Mouse (Mus musculus): ENCODE measurements around the gene Cfap46. TPM values are rescaled to one million over a fixed set of nuclear protein-coding genes. Genes with fewer than 3 reads are reported as not detected.
"Not testable (repeated sequence)": the region's sequence is repeated elsewhere in the genome, so short reads cannot be mapped to it uniquely, and the experiment has no call there.

The Cfap46 gene
- polyA plus RNA-seq, 1 experiment from 2014 or later = 0.61 TPM

- H3K27ac ChIP-seq (ENCODE audit: low read length) = no peak overlapping the region
- no peaks in the 10 kb centered on the region for H3K9me3 ChIP-seq (ENCODE audit: control insufficient read depth, low read depth, low read length)
- 0 out of 2 replicates have a peak, but pooled peaks cover 4% of the 10 kb centered on the region for H3K4me1 ChIP-seq (ENCODE audit: control insufficient read depth, insufficient read depth, low read length)
- no peak overlapping the region for H3K4me3 ChIP-seq (ENCODE audit: low read depth, low read length)
- no peak overlapping the region for H3K9ac ChIP-seq (replicated peaks; ENCODE audit: low read depth, low read length)
- H3K36me3 ChIP-seq (ENCODE audit: control insufficient read depth, insufficient read depth, low read length) = no peaks in the 10 kb centered on the region
- no peak overlapping the region for H3K4me2 ChIP-seq (replicated peaks; ENCODE audit: low read depth, low read length)
- no peak for ATAC-seq (ENCODE audit: insufficient number of reproducible peaks, insufficient read depth, low FRiP score, low read depth)
- H3K27me3 ChIP-seq (ENCODE audit: control insufficient read depth, insufficient read depth, low read length) = no peaks in the 10 kb centered on the region
These were observed 1.7 kb upstream of the Cfap46 start for GRCm38 (mm10) chr7:139685336-139685735.

- Histone ChIP-seq H3K27ac (ENCODE audit: low read length) (no peak overlapping the region), H3K4me2 (replicated peaks; ENCODE audit: low read depth, low read length) (peak overlapping the region; percentile 75), H3K4me3 (ENCODE audit: low read depth, low read length) (peak overlapping the region; percentile 44), H3K4me1 (ENCODE audit: control insufficient read depth, insufficient read depth, low read length) (0 out of 2 replicates have a peak, but pooled peaks cover 4% of the 10 kb centered on the region), H3K27me3 (ENCODE audit: control insufficient read depth, insufficient read depth, low read length) (no peaks in the 10 kb centered on the region), H3K9ac (replicated peaks; ENCODE audit: low read depth, low read length) (peak overlapping the region; percentile 25; the same call in 1 of the 2 replicates), H3K36me3 (ENCODE audit: control insufficient read depth, insufficient read depth, low read length) (no peaks in the 10 kb centered on the region), H3K9me3 (ENCODE audit: control insufficient read depth, low read depth, low read length) (no peaks in the 10 kb centered on the region)
- WGBS = under 1% methylated on average over 14 of the region's 14 CpGs
- peak; percentile 83 for ATAC-seq (ENCODE audit: insufficient number of reproducible peaks, insufficient read depth, low FRiP score, low read depth)
These were observed 924 bp upstream of the Cfap46 start for GRCm38 (mm10) chr7:139684553-139684929.

DNA sequence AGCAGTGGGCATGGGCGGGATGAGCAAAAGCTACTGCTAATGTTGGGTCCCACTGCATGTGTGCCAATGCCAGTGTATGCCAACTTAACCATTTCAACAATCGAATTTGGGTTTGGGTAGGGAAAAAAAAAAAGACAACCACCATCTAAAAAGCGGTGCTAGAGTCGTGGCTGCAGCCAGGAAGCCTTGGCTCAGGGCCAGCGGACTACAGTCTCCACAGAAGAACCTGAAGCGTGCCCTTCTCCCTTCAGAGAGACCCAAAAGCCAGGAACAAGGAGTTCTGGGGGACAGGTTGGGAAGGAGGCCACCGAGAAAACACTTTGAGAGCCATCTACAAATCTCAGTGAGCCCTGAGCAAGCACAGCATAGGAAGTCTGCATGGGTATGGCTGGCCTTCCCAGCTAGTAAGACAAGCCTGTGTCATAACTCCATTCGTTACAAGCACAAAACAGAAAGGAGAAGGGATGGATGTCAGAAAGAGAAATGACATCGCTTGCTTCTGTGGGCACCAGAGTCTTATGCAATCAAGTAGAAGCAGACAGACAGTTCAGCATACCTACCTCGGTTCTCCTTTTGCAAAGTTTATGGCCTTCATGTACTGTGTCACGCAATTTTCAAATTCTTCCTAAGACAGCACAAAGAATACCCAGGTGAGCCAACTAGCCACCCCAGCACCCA is 1.6 kb downstream of the Cfap46 start:
- 69% methylated on average over 11 of the region's 11 CpGs for WGBS
- H3K4me3 ChIP-seq (ENCODE audit: low read depth, low read length) = no peak overlapping the region
- no peaks in the 10 kb centered on the region for H3K9me3 ChIP-seq (ENCODE audit: control insufficient read depth, low read depth, low read length)
- no peak overlapping the region for H3K9ac ChIP-seq (replicated peaks; ENCODE audit: low read depth, low read length)
- no peaks in the 10 kb centered on the region for H3K36me3 ChIP-seq (ENCODE audit: control insufficient read depth, insufficient read depth, low read length)
- no peak overlapping the region for H3K4me2 ChIP-seq (replicated peaks; ENCODE audit: low read depth, low read length)
- no peak for ATAC-seq (ENCODE audit: insufficient number of reproducible peaks, insufficient read depth, low FRiP score, low read depth)
- no peak overlapping the region for H3K27ac ChIP-seq (ENCODE audit: low read length)
- H3K4me1 ChIP-seq (ENCODE audit: control insufficient read depth, insufficient read depth, low read length) = 0 out of 2 replicates have a peak, but pooled peaks cover 4% of the 10 kb centered on the region
- no peaks in the 10 kb centered on the region for H3K27me3 ChIP-seq (ENCODE audit: control insufficient read depth, insufficient read depth, low read length)

GRCm38 (mm10) chr7:139676433-139676832 is 7.2 kb downstream of the Cfap46 start:
- Histone ChIP-seq H3K27me3 (ENCODE audit: control insufficient read depth, insufficient read depth, low read length) (no peaks in the 10 kb centered on the region), H3K4me1 (ENCODE audit: control insufficient read depth, insufficient read depth, low read length) (no peaks in the 10 kb centered on the region), H3K4me2 (replicated peaks; ENCODE audit: low read depth, low read length) (no peak overlapping the region), H3K4me3 (ENCODE audit: low read depth, low read length) (no peak overlapping the region), H3K27ac (ENCODE audit: low read length) (no peak overlapping the region), H3K9ac (replicated peaks; ENCODE audit: low read depth, low read length) (no peak overlapping the region), H3K36me3 (ENCODE audit: control insufficient read depth, insufficient read depth, low read length) (no peaks in the 10 kb centered on the region), H3K9me3 (ENCODE audit: control insufficient read depth, low read depth, low read length) (no peaks in the 10 kb centered on the region)
- WGBS = 73% methylated on average over 3 of the region's 3 CpGs
- ATAC-seq (ENCODE audit: insufficient number of reproducible peaks, insufficient read depth, low FRiP score, low read depth) = no peak

GRCm38 (mm10) chr7:139666871-139667270 is 16.7 kb downstream of the Cfap46 start:
- no peak overlapping the region for H3K27ac ChIP-seq (ENCODE audit: low read length)

GRCm38 (mm10) chr7:139663318-139663717 is 20.3 kb downstream of the Cfap46 start:
- H3K9ac ChIP-seq (replicated peaks; ENCODE audit: low read depth, low read length) = no peak overlapping the region
- H3K27ac ChIP-seq (ENCODE audit: low read length) = no peak overlapping the region
- 40% methylated on average over 3 of the region's 3 CpGs for WGBS
- H3K27me3 ChIP-seq (ENCODE audit: control insufficient read depth, insufficient read depth, low read length) = no peaks in the 10 kb centered on the region
- no peaks in the 10 kb centered on the region for H3K36me3 ChIP-seq (ENCODE audit: control insufficient read depth, insufficient read depth, low read length)
- no peaks in the 10 kb centered on the region for H3K4me1 ChIP-seq (ENCODE audit: control insufficient read depth, insufficient read depth, low read length)
- no peaks in the 10 kb centered on the region for H3K9me3 ChIP-seq (ENCODE audit: control insufficient read depth, low read depth, low read length)
- no peak overlapping the region for H3K4me2 ChIP-seq (replicated peaks; ENCODE audit: low read depth, low read length)
- ATAC-seq (ENCODE audit: insufficient number of reproducible peaks, insufficient read depth, low FRiP score, low read depth) = no peak
- no peak overlapping the region for H3K4me3 ChIP-seq (ENCODE audit: low read depth, low read length)

More at GRCm38 (mm10) chr7:139666871-139667270, 16.7 kb downstream of the Cfap46 start:
- no peak for ATAC-seq (ENCODE audit: insufficient number of reproducible peaks, insufficient read depth, low FRiP score, low read depth)
- H3K4me2 ChIP-seq (replicated peaks; ENCODE audit: low read depth, low read length) = no peak overlapping the region
- no peak overlapping the region for H3K9ac ChIP-seq (replicated peaks; ENCODE audit: low read depth, low read length)
- no peaks in the 10 kb centered on the region for H3K9me3 ChIP-seq (ENCODE audit: control insufficient read depth, low read depth, low read length)
- H3K4me3 ChIP-seq (ENCODE audit: low read depth, low read length) = no peak overlapping the region
- H3K27me3 ChIP-seq (ENCODE audit: control insufficient read depth, insufficient read depth, low read length) = no peaks in the 10 kb centered on the region
- H3K4me1 ChIP-seq (ENCODE audit: control insufficient read depth, insufficient read depth, low read length) = no peaks in the 10 kb centered on the region
- H3K36me3 ChIP-seq (ENCODE audit: control insufficient read depth, insufficient read depth, low read length) = no peaks in the 10 kb centered on the region
- 77% methylated on average over 8 of the region's 8 CpGs for WGBS

GRCm38 (mm10) chr7:139659901-139660300 is 23.7 kb downstream of the Cfap46 start:
- WGBS = 88% methylated on average over 26 of the region's 28 CpGs
- H3K36me3 ChIP-seq (ENCODE audit: control insufficient read depth, insufficient read depth, low read length); H3K27ac ChIP-seq (ENCODE audit: low read length); H3K9ac ChIP-seq (replicated peaks; ENCODE audit: low read depth, low read length); H3K9me3 ChIP-seq (ENCODE audit: control insufficient read depth, low read depth, low read length); H3K27me3 ChIP-seq (ENCODE audit: control insufficient read depth, insufficient read depth, low read length); ATAC-seq (ENCODE audit: insufficient number of reproducible peaks, insufficient read depth, low FRiP score, low read depth); H3K4me2 ChIP-seq (replicated peaks; ENCODE audit: low read depth, low read length); H3K4me1 ChIP-seq (ENCODE audit: control insufficient read depth, insufficient read depth, low read length); H3K4me3 ChIP-seq (ENCODE audit: low read depth, low read length): not testable (repeated sequence)

GRCm38 (mm10) chr7:139649698-139650097 is 33.9 kb downstream of the Cfap46 start:
- no peak overlapping the region for H3K4me3 ChIP-seq (ENCODE audit: low read depth, low read length)
- H3K27me3 ChIP-seq (ENCODE audit: control insufficient read depth, insufficient read depth, low read length) = no peaks in the 10 kb centered on the region
- no peaks in the 10 kb centered on the region for H3K4me1 ChIP-seq (ENCODE audit: control insufficient read depth, insufficient read depth, low read length)
- no peak for ATAC-seq (ENCODE audit: insufficient number of reproducible peaks, insufficient read depth, low FRiP score, low read depth)
- H3K36me3 ChIP-seq (ENCODE audit: control insufficient read depth, insufficient read depth, low read length) = no peaks in the 10 kb centered on the region
- H3K9ac ChIP-seq (replicated peaks; ENCODE audit: low read depth, low read length) = no peak overlapping the region
- H3K4me2 ChIP-seq (replicated peaks; ENCODE audit: low read depth, low read length) = no peak overlapping the region
- 74% methylated on average over 7 of the region's 7 CpGs for WGBS
- no peaks in the 10 kb centered on the region for H3K9me3 ChIP-seq (ENCODE audit: control insufficient read depth, low read depth, low read length)
- H3K27ac ChIP-seq (ENCODE audit: low read length) = no peak overlapping the region

All from stomach, embryonic 14.5 days (tissue).